Mouse (Mus musculus) yolk sac, embryonic 10.5 days (tissue): Measurements from ENCODE around the gene Syt13.

Source experiments
- DNase-seq: peaks from one replicate; pipeline ENCODE4 v3.0.0-alpha.2; 2017; ENCODE audit warnings: low spot score

Syt13 gene

GRCm38 (mm10) chr2:92964345-92964744 is 49.4 kb downstream of the Syt13 start:
- DNase-seq, result no peak

DNA sequence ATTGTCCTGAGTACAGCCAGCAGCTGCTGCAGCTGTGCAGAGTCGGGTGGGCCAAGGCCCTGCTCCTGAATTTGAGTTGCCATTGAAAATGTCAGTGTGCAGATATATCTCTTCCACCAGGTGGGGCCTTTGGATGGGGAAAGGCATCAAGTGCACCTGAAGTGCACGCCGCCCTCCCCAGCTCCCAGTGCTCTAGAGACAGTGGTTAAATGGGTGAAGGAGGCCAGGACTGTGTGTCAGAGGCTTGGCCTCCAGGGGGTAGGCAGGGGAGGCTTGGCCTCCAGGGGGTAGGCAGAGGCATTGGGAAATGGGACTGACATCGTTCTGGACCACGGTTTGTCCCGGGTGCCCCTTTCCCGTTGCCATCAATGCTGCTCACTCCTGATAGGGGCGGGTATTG is 51.4 kb downstream of the Syt13 start:
- no peak for DNase-seq

DNA sequence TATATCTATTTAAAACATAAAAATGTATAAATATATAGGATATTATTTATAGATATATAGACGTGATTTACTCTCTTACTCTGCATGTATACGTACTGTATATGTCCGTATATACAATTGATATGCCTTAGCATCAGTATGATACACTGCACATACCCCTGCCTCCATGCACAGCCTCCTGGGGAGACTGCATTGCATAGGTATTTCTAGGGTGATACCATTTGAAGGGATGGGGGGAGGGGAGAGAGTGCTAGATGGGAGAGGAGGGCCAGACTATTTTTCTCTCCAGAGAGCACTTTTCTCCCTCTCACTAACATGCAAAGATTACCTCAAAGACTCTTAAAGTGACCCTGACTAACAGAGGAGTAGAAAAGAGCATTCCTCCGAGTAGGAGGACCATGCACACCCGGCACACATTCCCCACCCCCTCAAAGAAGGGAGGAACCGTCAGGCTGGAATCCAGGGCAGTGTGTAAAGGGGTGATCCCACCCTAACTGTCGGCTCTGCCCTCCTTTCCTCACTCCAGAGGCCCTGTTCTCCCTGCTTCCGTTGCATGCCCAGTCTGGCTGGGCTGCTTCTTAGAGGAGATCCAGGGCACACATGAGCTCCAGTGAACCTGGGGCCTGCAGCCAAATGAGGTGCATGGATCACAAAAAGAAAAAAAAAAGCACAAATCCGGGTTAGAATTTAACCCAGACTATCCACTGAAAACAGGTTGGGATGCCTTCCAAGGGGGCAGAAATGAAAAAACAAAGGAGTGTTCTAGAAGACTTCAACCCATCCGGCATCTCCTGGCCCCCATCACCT is 52.3 kb downstream of the Syt13 start:
- DNase-seq, result peak; percentile 18

DNA sequence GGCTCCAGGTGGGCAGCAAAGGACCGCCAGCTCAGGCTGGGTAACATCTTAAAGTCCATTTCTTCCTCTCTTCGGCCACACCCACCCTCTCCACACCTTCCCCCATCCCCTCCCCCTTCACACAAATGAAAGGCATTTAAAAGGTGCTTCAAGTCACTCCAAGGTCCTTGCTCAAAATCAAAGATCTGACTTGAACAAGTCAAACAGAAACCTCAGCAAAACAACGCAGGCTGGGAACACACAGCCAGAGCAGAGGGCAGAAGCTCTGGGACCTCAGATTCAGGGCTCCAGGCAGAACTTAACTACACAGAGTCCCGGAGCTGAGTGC is 52.9 kb downstream of the Syt13 start:
- no peak for DNase-seq

- DNase-seq, result no peak
Observed at GRCm38 (mm10) chr2:92971069-92971468, 56.2 kb downstream of the Syt13 start.

DNA sequence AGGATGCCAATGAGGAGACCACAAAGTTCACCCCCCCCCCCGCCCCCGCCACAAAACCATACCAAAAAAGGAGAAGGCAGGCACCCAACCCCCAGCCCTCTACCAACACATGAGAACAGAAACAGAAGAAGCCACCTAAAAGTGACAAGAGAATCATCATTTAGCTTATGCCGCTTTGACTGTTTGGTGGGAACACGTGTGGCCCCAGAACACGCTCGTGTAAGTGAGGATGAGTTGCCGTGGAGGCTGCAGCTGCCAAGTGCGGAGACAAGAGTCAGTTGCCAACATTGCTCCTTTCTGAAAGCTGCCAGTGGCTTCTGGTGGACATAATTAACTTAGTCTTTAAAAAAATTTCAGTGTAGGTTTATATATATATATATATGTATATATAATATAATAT is 56.6 kb downstream of the Syt13 start:
- no peak for DNase-seq

DNA sequence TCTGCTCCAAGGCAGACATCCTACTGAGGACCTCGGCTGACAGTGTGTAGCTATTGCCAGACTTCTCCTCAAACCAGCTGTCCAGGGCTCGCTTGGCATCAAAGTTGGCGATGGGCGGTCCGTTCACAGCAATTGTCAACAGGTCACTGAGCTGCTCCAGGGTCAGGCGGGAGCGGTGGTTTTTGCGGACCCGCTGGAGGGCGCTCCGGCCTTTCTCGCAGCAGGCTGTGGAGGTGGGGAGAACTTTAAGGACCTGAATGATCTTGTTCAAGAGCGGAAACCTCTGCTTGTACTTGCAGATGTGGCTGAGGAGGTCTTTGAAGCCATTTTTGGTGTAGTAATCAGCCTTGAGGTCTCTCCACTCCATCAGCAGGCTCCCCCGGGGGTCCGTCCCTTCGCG is 57.2 kb downstream of the Syt13 start:
- no peak for DNase-seq

GRCm38 (mm10) chr2:92973646-92974045 is 58.7 kb downstream of the Syt13 start:
- no peak for DNase-seq

DNA sequence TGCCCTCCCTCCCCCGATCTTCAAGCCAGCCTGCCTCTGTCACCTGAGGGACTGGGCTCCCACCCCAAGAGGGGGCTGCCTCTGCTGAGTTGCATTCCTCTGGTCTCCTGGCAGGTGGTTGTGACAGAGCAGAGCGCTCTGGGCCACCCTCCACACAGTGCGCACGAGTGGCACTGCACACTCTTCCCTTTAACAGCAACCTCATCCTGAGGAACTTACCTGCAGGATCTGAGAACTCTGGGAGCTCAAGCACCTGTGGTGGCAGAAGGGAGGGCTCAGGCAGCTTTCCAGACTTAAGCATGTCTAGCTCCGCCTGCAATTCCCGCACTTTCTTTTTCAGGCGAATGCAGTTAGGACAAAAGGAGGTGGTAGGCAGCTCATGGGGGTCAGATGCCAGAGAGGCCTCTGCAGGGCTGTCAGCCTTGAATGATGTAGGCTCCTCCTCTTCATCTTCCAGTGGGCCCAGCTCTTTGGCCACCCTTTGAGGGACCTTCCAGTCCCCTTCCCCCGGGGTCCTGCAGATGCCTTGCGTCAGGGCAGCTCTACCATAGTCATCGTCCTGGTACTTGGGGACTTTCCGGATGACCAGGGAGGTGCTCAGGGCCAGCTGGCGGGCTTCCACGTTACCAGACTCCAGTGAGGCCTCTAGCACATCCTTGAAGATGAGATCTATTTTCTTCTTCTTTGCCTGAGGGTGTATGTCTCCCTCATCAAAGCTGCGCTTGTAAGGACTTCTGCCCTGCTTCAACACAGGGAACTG is 60.3 kb downstream of the Syt13 start:
- no peak for DNase-seq

DNA sequence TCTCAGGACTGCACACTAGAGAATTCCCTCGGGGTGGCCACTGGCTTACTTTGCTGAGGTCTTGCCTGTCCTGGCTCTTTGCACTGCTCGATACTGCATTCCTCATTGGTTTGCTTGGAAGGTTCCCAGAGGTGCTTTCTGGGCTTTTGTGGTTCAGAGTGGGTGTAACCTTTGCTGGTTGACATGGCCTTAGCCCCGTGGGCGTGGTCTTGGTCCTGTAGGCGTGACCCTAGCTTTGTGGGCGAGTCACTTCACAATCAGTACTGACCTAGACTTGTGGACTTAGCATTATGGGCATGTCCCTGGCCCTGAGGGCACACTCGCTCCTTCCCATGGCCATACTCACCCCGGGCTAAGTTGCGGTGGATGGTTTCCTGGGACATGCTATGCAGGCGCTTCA is 65.3 kb downstream of the Syt13 start:
- DNase-seq, result peak; percentile 22

DNA sequence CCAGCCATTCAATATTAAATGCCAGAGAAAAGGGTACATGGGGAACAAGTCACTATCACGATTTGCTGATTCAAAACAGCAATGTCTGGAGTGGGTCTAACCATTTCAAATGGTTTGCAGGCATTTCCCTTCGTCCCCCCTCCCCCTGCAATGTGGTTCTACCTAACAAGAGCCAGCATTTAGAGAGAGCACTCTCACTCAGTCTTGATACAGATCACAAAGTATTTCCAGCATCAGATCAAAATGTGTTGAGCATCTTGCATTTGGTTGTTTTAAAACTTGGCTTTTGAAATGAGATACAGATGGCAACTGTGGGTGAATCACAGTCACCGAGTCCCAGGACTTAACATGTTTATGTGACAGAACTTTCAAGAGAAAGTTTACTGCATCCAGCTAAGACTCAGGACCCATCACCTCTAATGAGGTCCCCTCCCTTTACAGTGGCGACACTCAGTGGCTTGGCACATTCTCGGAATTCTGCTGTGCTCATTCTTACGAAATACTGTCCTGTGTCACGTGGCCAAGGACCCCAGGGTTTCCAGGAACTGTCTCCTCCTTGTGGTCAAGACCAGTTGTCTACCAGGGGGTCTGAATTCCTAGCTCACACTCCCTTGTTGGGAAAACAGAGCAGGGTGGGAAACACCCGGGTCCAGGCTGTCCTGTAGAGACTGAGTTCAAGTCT is 67.8 kb downstream of the Syt13 start:
- no peak for DNase-seq

DNA sequence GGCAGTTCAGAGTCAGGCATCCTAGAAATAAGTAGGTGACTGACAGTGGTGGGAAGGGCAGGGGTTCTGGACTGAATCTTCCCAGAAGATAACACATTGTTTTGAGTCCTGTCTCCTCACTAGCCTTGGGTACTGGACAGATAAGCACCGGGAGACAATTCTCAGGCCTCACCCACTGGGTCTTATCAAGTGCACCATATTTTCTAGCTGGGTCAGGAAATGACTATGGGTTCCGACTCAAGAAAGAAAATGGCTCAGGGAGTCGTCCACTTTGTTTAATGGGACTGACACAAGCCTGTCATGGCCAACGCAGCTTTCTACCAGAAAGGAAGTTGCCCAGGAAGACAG is 68.3 kb downstream of the Syt13 start:
- DNase-seq, result peak; percentile 56

GRCm38 (mm10) chr2:92984321-92985108 is 69.6 kb downstream of the Syt13 start:
- DNase-seq, result no peak

- DNase-seq, result no peak
Observed at GRCm38 (mm10) chr2:92985171-92985570, 70.3 kb downstream of the Syt13 start.

- peak; percentile 18 for DNase-seq
Observed at GRCm38 (mm10) chr2:92985600-92985999, 70.7 kb downstream of the Syt13 start.

DNA sequence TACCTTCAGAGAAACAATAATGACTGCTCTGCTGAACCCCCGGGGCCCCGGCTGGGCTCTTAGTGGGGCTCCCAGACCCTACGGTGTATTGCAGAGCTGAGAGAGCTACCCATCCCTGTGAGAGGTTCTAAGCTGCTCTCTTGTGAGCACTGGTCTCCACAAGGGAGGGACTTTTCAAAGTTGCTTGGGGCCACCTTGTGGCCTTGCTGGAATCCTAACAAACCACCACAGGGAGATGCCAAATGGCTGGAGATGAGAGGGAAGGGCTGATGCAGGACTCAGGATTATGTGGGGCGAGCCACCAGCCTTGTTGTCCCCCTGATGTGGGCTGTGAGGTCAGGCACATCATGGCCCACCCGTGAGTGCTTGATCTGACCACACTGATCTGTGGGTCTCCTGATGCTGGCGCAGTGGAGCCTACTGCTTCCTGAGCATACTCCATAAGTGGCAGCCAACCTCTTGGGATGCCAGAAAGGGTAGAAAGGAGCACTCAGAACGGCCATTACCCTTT is 72.3 kb downstream of the Syt13 start:
- DNase-seq, result no peak

GRCm38 (mm10) chr2:92987901-92988631 is 73.2 kb downstream of the Syt13 start:
- DNase-seq, result peak; percentile 71

- no peak for DNase-seq
Observed at GRCm38 (mm10) chr2:92989593-92989992, 74.7 kb downstream of the Syt13 start.

GRCm38 (mm10) chr2:92991976-92992375 is 77.1 kb downstream of the Syt13 start:
- no peak for DNase-seq

DNA sequence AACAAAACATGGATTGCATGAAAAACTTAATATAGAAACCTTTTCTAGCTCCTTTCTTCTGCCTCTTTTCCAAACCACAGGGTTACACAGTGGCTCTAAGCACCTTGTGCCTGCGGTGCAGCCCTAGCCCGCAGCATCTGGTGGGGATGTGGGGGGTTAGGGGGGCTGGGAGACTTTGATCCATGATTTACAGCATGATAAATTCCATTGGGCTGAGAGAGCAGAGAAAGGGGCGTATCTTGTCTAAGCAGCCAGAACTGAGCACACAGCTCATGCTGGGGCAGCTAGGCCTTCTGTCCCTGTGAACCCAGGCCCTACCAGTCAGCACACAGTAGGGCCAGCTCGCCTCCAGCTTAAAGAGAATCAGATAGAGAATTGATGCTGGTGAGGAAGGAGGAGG is 90.1 kb downstream of the Syt13 start:
- DNase-seq, result peak; percentile 13
